Mouse (Mus musculus) c-Kit-positive CD71-negative TER-119-negative erythroid progenitor cells, embryonic 14.5 days (primary cell): ENCODE data around the gene Gm14147.
"Not testable (repeated sequence)": the region's sequence is repeated elsewhere in the genome, so short reads cannot be mapped to it uniquely, and the experiment has no call there.

Experiments
- DNase-seq: peaks from one replicate; pipeline ENCODE4 v3.0.0-alpha.2; 2013; ENCODE audit warnings: low read depth

Gm14147 gene

DNA sequence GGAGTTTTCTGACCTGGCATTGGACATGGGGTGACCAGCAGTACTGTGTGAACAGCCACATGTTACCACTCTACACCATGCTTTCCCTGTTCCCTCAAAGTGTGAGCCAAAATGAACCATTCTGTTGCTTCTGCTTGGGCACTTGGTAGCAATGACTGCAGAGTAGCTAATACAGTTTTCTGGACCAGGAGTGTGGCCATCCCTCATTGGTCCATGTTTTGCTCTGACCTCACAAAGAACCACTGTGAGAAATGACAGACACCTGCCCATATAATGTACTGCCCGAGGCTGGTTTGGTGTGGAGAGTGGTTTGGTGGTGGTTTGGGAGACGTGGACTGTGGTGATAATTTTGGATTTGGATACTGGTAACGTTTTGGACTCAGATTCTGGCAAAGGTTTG is at the start of gene Gm14147:
Gm14147 (plus strand) TSS at position 301 of the 400 bp plus-strand sequence.
- DNase-seq: not testable (repeated sequence)

- no peak for DNase-seq
Measured at GRCm38 (mm10) chr2:151056637-151057036, 41.4 kb upstream of the Gm14147 start.

DNA sequence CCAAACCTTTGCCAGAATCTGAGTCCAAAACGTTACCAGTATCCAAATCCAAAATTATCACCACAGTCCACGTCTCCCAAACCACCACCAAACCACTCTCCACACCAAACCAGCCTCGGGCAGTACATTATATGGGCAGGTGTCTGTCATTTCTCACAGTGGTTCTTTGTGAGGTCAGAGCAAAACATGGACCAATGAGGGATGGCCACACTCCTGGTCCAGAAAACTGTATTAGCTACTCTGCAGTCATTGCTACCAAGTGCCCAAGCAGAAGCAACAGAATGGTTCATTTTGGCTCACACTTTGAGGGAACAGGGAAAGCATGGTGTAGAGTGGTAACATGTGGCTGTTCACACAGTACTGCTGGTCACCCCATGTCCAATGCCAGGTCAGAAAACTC is 5.8 kb upstream of the Gm14147 start, which contains the start of gene Gm14151:
Gm14151 (minus strand) TSS at position 101 of the 400 bp plus-strand sequence.
- DNase-seq: not testable (repeated sequence)
